Mouse (Mus musculus) ES-E14 (cell line): ENCODE results near the gene Arhgef18.

Experiments
- CHD2 ChIP-seq: IDR thresholded peaks from 2 replicates; pipeline ENCODE4 v1.6.1; 2014; ENCODE audit warnings: mild to moderate bottlenecking, low read depth, low read length, inconsistent platforms
- HCFC1 ChIP-seq: IDR thresholded peaks from 2 replicates; pipeline ENCODE4 v1.6.1; 2012; ENCODE audit warnings: low read length, inconsistent platforms, borderline replicate concordance; ENCODE audit not compliant: insufficient read depth

GRCm38 (mm10) chr8:3416846-3417245, 24.0 kb downstream of the Arhgef18 start:
- no peak for TF ChIP-seq HCFC1
- TF ChIP-seq CHD2 = 0 out of 2 replicates have a peak, but pooled peaks have one; percentile 34
